Mouse (Mus musculus) left cerebral cortex, adult 2 months (tissue): ENCODE data around the gene Ftsj1. TPM values are rescaled to one million over a fixed set of nuclear protein-coding genes. Genes with fewer than 3 reads are reported as not detected.

ENCODE experiments used
- DNase-seq, 2 experiments: peaks; one replicate each; pipeline ENCODE4 v3.0.0; 2021 to 2022; ENCODE audit warnings: low spot score in 2 of 2, mixed read lengths in 1 of 2; ENCODE audit errors: extremely low spot score in 1 of 2
- H3K27ac ChIP-seq: fragments of 200-600 bp; 2 replicates; pipeline ENCODE4 v1.8.1; 2022
- H3K4me3 ChIP-seq: fragments of 200-600 bp; 2 replicates; pipeline ENCODE4 v1.8.1; 2022
- CTCF ChIP-seq: fragments of 200-600 bp; IDR thresholded peaks from 2 replicates; pipeline ENCODE4 v1.8.1; 2022; ENCODE audit warnings: antibody characterized with exemption, mild to moderate bottlenecking, moderate library complexity
- intact Hi-C: fragments of 180-260 bp; cut with DNase I; formaldehyde crosslinking; loops from one replicate; pipeline ENCODE4 v1.15.1; 2025
- total RNA-seq, 2 experiments: library from RNA; stranded (reverse); gene quantifications; 2 replicates each; pipeline ENCODE4 v1.2.3; 2021

Ftsj1 gene
- total RNA-seq, 2 experiments from 2014 or later, result 23.8 to 24.3 TPM

GRCm38 (mm10) chrX:8248542-8249120 lies 3.6 kb downstream of the Ftsj1 start:
- TF ChIP-seq CTCF, result no peak
- intact Hi-C loops, result no loop called here

GRCm38 (mm10) chrX:8247680-8248079 lies 4.5 kb downstream of the Ftsj1 start:
- no peak overlapping the region for H3K4me3 ChIP-seq
- TF ChIP-seq CTCF, result peak; percentile 38
- DNase-seq, result no peak
- intact Hi-C loops, result no loop called here
- H3K27ac ChIP-seq, result no peak overlapping the region

More at GRCm38 (mm10) chrX:8248542-8249120, 3.6 kb downstream of the Ftsj1 start:
- no peak overlapping the region for H3K27ac ChIP-seq
- no peak overlapping the region for H3K4me3 ChIP-seq
- DNase-seq, result no peak

- H3K4me3 ChIP-seq, result no peak overlapping the region
- DNase-seq, result no peak
- no peak overlapping the region for H3K27ac ChIP-seq
- intact Hi-C loops, result no loop called here
- no peak for TF ChIP-seq CTCF
These were observed 13.3 kb downstream of the Ftsj1 start for GRCm38 (mm10) chrX:8238804-8239395.

- intact Hi-C loops, result no loop called here
- TF ChIP-seq CTCF, result no peak
- DNase-seq, result no peak
- Histone ChIP-seq H3K27ac (no peak overlapping the region), H3K4me3 (no peak overlapping the region)
These were observed 15.5 kb downstream of the Ftsj1 start for GRCm38 (mm10) chrX:8236704-8237103.

GRCm38 (mm10) chrX:8233602-8234001 lies 18.6 kb downstream of the Ftsj1 start:
- no peak overlapping the region for H3K4me3 ChIP-seq
- intact Hi-C loops, result no loop called here
- no peak for DNase-seq
- no peak for TF ChIP-seq CTCF
- H3K27ac ChIP-seq, result no peak overlapping the region

GRCm38 (mm10) chrX:8230272-8230671 lies 21.9 kb downstream of the Ftsj1 start:
- Histone ChIP-seq H3K4me3 (no peak overlapping the region), H3K27ac (no peak overlapping the region)
- intact Hi-C loops, result no loop called here
- no peak for DNase-seq
- TF ChIP-seq CTCF, result no peak

GRCm38 (mm10) chrX:8223473-8223872 lies 28.7 kb downstream of the Ftsj1 start:
- no peak for TF ChIP-seq CTCF
- peak overlapping the region; percentile 72 for H3K27ac ChIP-seq
- intact Hi-C loops, result no loop called here
- DNase-seq, result no peak
- H3K4me3 ChIP-seq, result no peak overlapping the region

GRCm38 (mm10) chrX:8222678-8223421 lies 29.4 kb downstream of the Ftsj1 start:
- Histone ChIP-seq H3K27ac (peak overlapping the region; percentile 72), H3K4me3 (no peak overlapping the region)
- no peak for DNase-seq
- intact Hi-C loops, result no loop called here
- TF ChIP-seq CTCF, result no peak

- DNase-seq, result peak; percentile 25 to 32
- TF ChIP-seq CTCF, result no peak
- Histone ChIP-seq H3K27ac (peak overlapping the region; percentile 73), H3K4me3 (no peak overlapping the region)
- intact Hi-C loops, result no loop called here
These were observed 29.9 kb downstream of the Ftsj1 start for GRCm38 (mm10) chrX:8222296-8222677.

GRCm38 (mm10) chrX:8219651-8220050 lies 32.6 kb downstream of the Ftsj1 start:
- DNase-seq, result no peak
- no peak overlapping the region for H3K4me3 ChIP-seq
- no peak for TF ChIP-seq CTCF
- H3K27ac ChIP-seq, result no peak overlapping the region
- intact Hi-C loops, result loop anchor here (2.0 kb wide), 1 partner anchor 27 kb away; the partner anchor contains the start of gene Ebp

- Histone ChIP-seq H3K4me3 (no peak overlapping the region), H3K27ac (peak overlapping the region; percentile 61; the same call in 1 of the 2 replicates)
- no peak for TF ChIP-seq CTCF
- intact Hi-C loops, result loop anchor here (2.0 kb wide), 1 partner anchor 25 kb away; the partner anchor contains the start of gene Ebp
- no peak for DNase-seq
These were observed 34.1 kb downstream of the Ftsj1 start for GRCm38 (mm10) chrX:8218114-8218513.

- H3K4me3 ChIP-seq, result no peak overlapping the region
- intact Hi-C loops, result no loop called here
- no peak for TF ChIP-seq CTCF
- peak in 1 of 2 experiments; percentile 39 for DNase-seq
- peak overlapping the region; percentile 32; the same call in 1 of the 2 replicates for H3K27ac ChIP-seq
These were observed 34.8 kb downstream of the Ftsj1 start for GRCm38 (mm10) chrX:8217383-8217782.
